Comparison of ENCODE assay signal across 8 mouse cellular contexts in the genomic region with DNA sequence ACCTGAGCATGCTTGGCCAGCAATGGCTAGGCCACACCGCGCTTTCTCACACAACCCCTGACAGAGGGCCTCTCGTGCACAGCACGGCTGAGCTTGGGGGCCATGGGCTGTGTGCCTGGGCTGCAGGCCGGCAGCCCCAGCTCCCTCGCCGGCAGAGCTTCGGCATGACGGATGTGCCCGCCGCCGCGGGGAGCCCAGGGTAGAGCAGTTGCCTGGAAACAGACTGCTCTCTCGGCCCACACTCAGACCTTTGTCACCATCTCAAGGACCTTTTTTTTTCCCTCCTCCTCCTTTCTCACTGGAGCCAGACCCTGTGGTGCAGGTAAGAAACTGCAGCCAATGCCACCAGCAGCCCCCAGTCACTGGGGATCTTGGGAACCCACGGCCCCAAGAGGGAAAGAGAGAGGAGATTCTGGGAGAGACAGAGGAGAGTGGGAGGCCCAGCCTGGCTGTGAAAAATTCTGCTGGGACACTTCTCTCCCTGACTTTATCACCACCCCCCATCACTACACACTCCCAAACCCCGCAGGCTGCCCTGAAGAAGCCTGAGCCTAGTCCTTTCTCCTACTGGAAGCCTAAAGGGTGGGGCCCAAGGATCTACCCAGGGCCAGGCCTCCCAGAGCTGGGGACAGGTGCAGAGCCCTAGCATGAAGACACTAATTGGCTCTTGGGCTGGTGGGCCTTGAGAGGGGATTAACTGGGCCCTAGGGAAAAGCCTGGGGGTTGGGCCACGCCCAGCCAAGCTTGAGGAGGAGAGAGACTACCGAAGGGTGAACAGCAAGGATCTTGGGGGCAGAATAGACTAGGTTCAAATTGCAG. TPM values are rescaled to one million over a fixed set of nuclear protein-coding genes. Genes with fewer than 3 reads are reported as not detected.
DNase-seq lines count a peak whose midpoint lies in the region; ATAC-seq lines count a peak whose summit lies in the region.

No protein-coding gene starts in this region.

- DNase-seq in adrenal gland, adult (ENCODE audit: inconsistent age in 2 of 2, low spot score in 1 of 2) = peak; percentile 78 to 85
- DNase-seq in adrenal gland, adult 8-10 months = no peak
- DNase-seq in right cerebral cortex, postnatal 14 days = peak; percentile 32
- DNase-seq in right cerebral cortex, postnatal 10 days (ENCODE audit: low spot score in 2 of 2) = no peak
- peak; percentile 56 for DNase-seq in forebrain, embryonic 14.5 days (ENCODE audit: low spot score)
- DNase-seq in mesoderm, embryonic 11.5 days (ENCODE audit: low read depth, low spot score) = peak; percentile 71
- DNase-seq in yolk sac, embryonic 10.5 days (ENCODE audit: low spot score) = no peak
- no peak for DNase-seq in urinary bladder, postnatal 25 days (ENCODE audit: low spot score)

- no peaks in the 10 kb centered on the region for H3K36me3 ChIP-seq in forebrain, embryonic 14.5 days (ENCODE audit: control insufficient read depth, insufficient read depth, low read length)

- H3K9me3 ChIP-seq in forebrain, embryonic 14.5 days (replicated peaks; ENCODE audit: control insufficient read depth, low read length) = no peaks in the 10 kb centered on the region

- H3K4me1 ChIP-seq in forebrain, embryonic 14.5 days (ENCODE audit: control insufficient read depth, insufficient read depth, low read length) = peaks cover 22% of the 10 kb centered on the region

- H3K9ac ChIP-seq in forebrain, embryonic 14.5 days (ENCODE audit: low read length) = peak overlapping the region; percentile 43; the same call in 1 of the 2 replicates

- peak overlapping the region; percentile 20; the same call in 1 of the 2 replicates for H3K4me2 ChIP-seq in forebrain, embryonic 14.5 days (ENCODE audit: low read length)

- no peak overlapping the region for H3K4me3 ChIP-seq in forebrain, embryonic 14.5 days (ENCODE audit: low read depth, low read length)

- peak overlapping the region; percentile 54; the same call in 1 of the 2 replicates for H3K27ac ChIP-seq in forebrain, embryonic 14.5 days (ENCODE audit: low read depth, low read length)

- peak; percentile 59 for ATAC-seq in forebrain, embryonic 14.5 days

- 7% methylated on average over 18 of the region's 18 CpGs for WGBS in forebrain, embryonic 14.5 days

- no peaks in the 10 kb centered on the region for H3K27me3 ChIP-seq in forebrain, embryonic 14.5 days (replicated peaks; ENCODE audit: control insufficient read depth, insufficient read depth, low read length)

RNA-seq across cellular contexts. Expression of a gene that starts 16.8 kb away (rescaled TPM):
- not detected for total RNA-seq in adrenal gland, adult 8-10 months (2022)
- polyA plus RNA-seq in forebrain, embryonic 14.5 days (2014; fragmentation: Nextera tagmentation; extraction: Ambion mirVana) = not detected in 2 replicates

RNA-seq across cellular contexts. Expression of a gene that starts 20.4 kb away (rescaled TPM):
- 10 to 100 TPM in 3 of 4 experiments, 1 to 10 TPM in 1; 9.9 to 19.6 (median 12.8) TPM for total RNA-seq in adrenal gland, adult 8-10 months (2022)
- 31.4 and 42.0 TPM in 2 replicates for polyA plus RNA-seq in forebrain, embryonic 14.5 days (2014; fragmentation: Nextera tagmentation; extraction: Ambion mirVana)

Comparison
In these comparisons a context has a peak if more than half of its experiments do, and no peak if none do; other contexts are left out.
1. DNase-seq: peak in adrenal gland, adult (2 of 2), right cerebral cortex, postnatal 14 days (single experiment), forebrain, embryonic 14.5 days (single experiment) and mesoderm, embryonic 11.5 days (single experiment); none in adrenal gland, adult 8-10 months (single experiment), right cerebral cortex, postnatal 10 days (0 of 2), yolk sac, embryonic 10.5 days (single experiment) and urinary bladder, postnatal 25 days (single experiment).